Mouse (Mus musculus) C2C12 (cell line): Measurements from ENCODE around the gene Zfp507.

ENCODE experiments used
- CEBPB ChIP-seq: IDR thresholded peaks from one replicate; pipeline ENCODE4 v1.6.1; 2011; ENCODE audit warnings: low read depth, mild to moderate bottlenecking, control low read depth, moderate library complexity
- CTCF ChIP-seq: IDR thresholded peaks from one replicate; pipeline ENCODE4 v1.5.1; 2011; ENCODE audit not compliant: control insufficient read depth, insufficient read depth, insufficient read length
- FOSL1 ChIP-seq: IDR thresholded peaks from one replicate; pipeline ENCODE4 v1.8.0; 2011; ENCODE audit warnings: mild to moderate bottlenecking, low read length; ENCODE audit not compliant: poor library complexity, insufficient read depth, severe bottlenecking
- MAX ChIP-seq: IDR thresholded peaks from one replicate; pipeline ENCODE4 v1.6.1; 2011; ENCODE audit warnings: mild to moderate bottlenecking, control low read depth
- MYOD1 ChIP-seq: IDR thresholded peaks from one replicate; pipeline ENCODE4 v1.6.1; 2011; ENCODE audit warnings: low read depth; ENCODE audit not compliant: control insufficient read depth, insufficient read length
- MYOG ChIP-seq: IDR thresholded peaks from one replicate; pipeline ENCODE4 v1.6.1; 2011; ENCODE audit not compliant: control insufficient read depth, insufficient read length; ENCODE audit errors: extremely low read depth
- USF1 ChIP-seq: IDR thresholded peaks from one replicate; pipeline ENCODE4 v1.6.1; 2011; ENCODE audit warnings: low read depth, mild to moderate bottlenecking, control low read depth, moderate library complexity

DNA sequence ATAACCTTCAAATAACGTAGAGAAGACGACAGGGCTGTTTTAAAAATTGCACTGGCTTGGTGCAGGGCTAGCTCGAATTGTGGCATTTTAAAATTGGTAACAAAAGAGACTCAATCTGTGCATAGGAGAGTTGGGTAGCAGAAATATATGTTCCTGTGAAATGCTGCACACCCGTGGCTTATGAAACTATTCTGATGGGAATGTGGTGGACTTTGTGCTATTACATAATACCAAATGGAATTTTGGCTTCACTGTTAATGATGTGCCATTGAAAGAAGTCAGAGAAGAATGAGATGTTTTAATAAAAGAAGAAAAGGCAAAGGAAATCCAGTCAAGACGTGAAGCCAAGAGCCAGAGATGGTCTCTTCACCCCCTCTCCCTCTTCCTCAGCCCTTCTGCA is 18.6 kb upstream of the Zfp507 start:
- TF ChIP-seq CTCF (no peak), MAX (no peak), CEBPB (no peak), MYOG (no peak), USF1 (no peak), FOSL1 (no peak), MYOD1 (no peak)
